Mouse (Mus musculus) bone marrow, adult 2 months (tissue): Measurements from ENCODE around the gene Dock1.

Source experiments
- CTCF ChIP-seq: fragments of 200-500 bp; IDR thresholded peaks from 2 replicates; pipeline ENCODE4 v1.5.1; 2011; ENCODE audit warnings: low read length, control low read depth; ENCODE audit not compliant: control insufficient read depth, insufficient read depth
- POLR2A ChIP-seq: fragments of 200-500 bp; IDR thresholded peaks from 2 replicates; pipeline ENCODE4 v1.6.1; 2011; ENCODE audit warnings: low read depth, mild to moderate bottlenecking, control low read depth, low read length, borderline replicate concordance; ENCODE audit not compliant: control insufficient read depth

GRCm38 (mm10) chr7:134671003-134671461 lies 578 bp downstream of the Dock1 start:
- no peak for TF ChIP-seq CTCF
- TF ChIP-seq POLR2A = no peak
